Mouse (Mus musculus) erythroblast, embryonic 14.5 days (primary cell): Measurements from ENCODE around the gene Olfr1347. TPM values are rescaled to one million over a fixed set of nuclear protein-coding genes. Genes with fewer than 3 reads are reported as not detected.
"Not testable (repeated sequence)": the region's sequence is repeated elsewhere in the genome, so short reads cannot be mapped to it uniquely, and the experiment has no call there.

ENCODE experiments used
- H3K27me3 ChIP-seq: 2 replicates; pipeline ENCODE4 v1.6.1; 2012; ENCODE audit warnings: inconsistent platforms; ENCODE audit not compliant: control insufficient read depth
- H3K36me3 ChIP-seq: 2 replicates; pipeline ENCODE4 v1.6.1; 2012; ENCODE audit warnings: mild to moderate bottlenecking, inconsistent platforms; ENCODE audit not compliant: control insufficient read depth
- H3K4me1 ChIP-seq: 2 replicates; pipeline ENCODE4 v1.6.1; 2012; ENCODE audit warnings: inconsistent platforms; ENCODE audit not compliant: control insufficient read depth
- H3K4me3 ChIP-seq: replicated peaks from 2 replicates; pipeline ENCODE3; 2012; ENCODE audit warnings: moderate library complexity, mild to moderate bottlenecking, inconsistent platforms
- H3K9me3 ChIP-seq: 2 replicates; pipeline ENCODE4 v1.6.1; 2012; ENCODE audit warnings: low read length, inconsistent platforms, mixed read lengths; ENCODE audit not compliant: control insufficient read depth
- GATA1 ChIP-seq: IDR thresholded peaks from 2 replicates; pipeline ENCODE4 v1.6.1; 2012; ENCODE audit warnings: low read length, inconsistent platforms, mixed read lengths
- TAL1 ChIP-seq: IDR thresholded peaks from 3 replicates; pipeline ENCODE4 v1.6.1; 2012; ENCODE audit warnings: low read length, inconsistent platforms, mixed read lengths
- polyA plus RNA-seq: library from polyadenylated mRNA; stranded (reverse); fragments of >175 nt; gene quantifications from 2 replicates; pipeline ENCODE4 v1.2.3, GENCODE M21; 2012

Olfr1347 gene
- not detected in 2 replicates for polyA plus RNA-seq

DNA sequence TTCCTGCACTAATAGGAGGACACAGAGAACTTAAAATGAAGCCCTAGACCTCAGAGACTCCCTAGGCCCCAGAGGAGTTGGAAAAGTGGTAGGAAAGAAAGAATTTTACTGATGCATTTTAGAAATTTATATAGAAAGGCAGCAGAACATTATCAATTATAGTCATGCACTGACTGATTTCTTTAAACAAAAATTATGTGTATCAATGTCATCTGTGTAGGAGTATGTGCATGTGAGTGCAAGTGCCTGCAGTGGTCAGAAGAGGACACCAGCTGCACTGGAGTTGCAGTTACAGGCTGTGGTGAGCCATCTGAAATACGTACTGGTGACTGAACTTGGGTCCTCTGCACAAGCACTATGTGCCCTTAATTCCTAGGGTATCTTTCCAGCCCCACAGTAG lies at the start of gene Olfr1347:
TSS of gene Olfr1347 (minus strand) at position 101 of the 400 bp plus-strand sequence.
- H3K9me3 ChIP-seq = peaks cover 5% of the 10 kb centered on the region
- H3K4me3 ChIP-seq = no peak within 1 kb of the TSS
- H3K27me3 ChIP-seq = no peaks in the 10 kb centered on the region
- no peaks in the 10 kb centered on the region for H3K36me3 ChIP-seq
- no peaks in the 10 kb centered on the region for H3K4me1 ChIP-seq
- TF ChIP-seq GATA1 (no peak), TAL1 (no peak)

DNA sequence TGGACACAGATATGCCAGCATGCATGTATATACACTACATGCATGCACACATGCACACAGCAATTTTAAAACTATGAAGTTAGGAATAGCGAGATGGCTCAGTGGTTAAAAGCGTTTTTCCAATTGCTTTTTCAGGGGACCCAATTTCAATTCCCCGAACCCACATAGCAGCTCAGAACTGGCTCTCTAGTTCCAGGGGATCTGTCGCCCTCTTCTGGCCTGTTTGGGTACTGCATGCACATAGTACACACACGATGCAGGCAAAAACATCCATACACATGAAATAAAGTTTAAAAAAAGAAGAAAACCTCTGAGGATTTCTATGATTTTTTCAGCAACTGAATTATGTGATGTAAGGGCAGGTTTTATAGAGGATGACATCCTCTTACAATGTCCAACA lies 26.6 kb upstream of the Olfr1347 start:
- Histone ChIP-seq H3K4me3 (no peak overlapping the region), H3K36me3 (no peaks in the 10 kb centered on the region), H3K9me3 (peaks cover 19% of the 10 kb centered on the region), H3K27me3 (no peaks in the 10 kb centered on the region), H3K4me1 (no peaks in the 10 kb centered on the region)
- TF ChIP-seq GATA1 (no peak), TAL1 (no peak)

DNA sequence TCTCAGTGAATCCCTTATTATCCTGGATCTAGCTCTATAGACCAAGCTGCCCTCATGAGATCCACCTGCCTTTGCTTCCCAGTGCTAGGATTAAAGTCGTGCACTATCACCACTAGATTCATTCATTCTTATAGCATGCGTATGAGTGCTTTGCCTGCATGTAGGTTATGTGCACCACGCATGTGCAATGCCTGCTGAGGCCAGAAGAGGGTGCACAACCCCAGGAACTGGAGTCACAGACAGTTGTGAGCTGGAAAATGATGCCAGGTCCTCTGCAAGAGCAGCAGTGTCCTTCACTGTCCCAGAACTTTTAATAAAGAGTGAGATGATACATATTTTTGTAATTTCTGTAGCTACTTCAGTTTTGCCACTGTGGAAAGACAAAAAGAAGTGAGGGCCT lies 25.4 kb upstream of the Olfr1347 start:
- Histone ChIP-seq H3K4me3 (no peak overlapping the region), H3K36me3 (no peaks in the 10 kb centered on the region), H3K4me1 (no peaks in the 10 kb centered on the region), H3K27me3 (no peaks in the 10 kb centered on the region), H3K9me3 (peaks cover 18% of the 10 kb centered on the region)
- no peak for TF ChIP-seq GATA1
- no peak for TF ChIP-seq TAL1

DNA sequence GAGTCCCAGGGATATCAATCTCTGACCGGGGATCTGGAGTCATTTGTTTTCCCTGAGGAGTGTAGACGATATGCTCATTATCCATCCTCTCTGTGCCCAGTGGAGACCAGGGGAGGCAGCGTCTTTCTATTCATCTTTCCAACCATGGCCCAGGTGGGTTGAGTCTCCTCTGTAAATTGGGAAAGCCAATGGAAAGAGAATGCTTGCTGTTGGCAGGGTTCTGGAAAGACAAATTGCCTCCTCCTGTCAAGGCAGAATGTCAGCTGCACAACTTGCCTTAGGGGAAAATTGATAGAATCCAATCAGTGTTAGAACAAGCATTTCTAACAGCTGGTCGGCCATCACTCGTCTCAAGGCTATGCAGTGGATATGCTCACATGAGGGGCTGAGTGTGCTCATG lies 23.3 kb upstream of the Olfr1347 start, which contains the start of gene Olfr1349:
TSS of gene Olfr1349 (minus strand) at position 101 of the 400 bp plus-strand sequence.
- TF ChIP-seq GATA1 (no peak), TAL1 (no peak)
- H3K36me3 ChIP-seq = no peaks in the 10 kb centered on the region

DNA sequence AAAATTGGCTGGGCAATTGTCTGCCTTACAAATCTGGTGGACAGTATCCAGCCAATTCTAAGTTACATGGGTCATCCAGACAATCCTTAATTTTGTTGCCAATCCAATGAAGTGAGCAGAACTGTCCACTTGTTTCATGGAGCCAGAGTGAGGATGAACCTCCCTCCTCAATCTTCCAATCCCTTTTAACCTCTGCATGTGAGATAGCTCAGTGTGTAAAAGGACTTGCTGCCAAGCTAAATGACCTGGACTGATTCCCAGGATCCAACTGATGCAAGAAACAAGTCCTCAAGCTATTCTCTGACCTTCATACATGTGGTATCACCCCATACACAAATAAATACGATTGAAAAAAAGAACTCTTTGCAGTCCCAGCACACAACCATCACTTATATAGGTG lies 22.1 kb upstream of the Olfr1347 start:
- TF ChIP-seq GATA1 = no peak
- TF ChIP-seq TAL1 = no peak
- no peaks in the 10 kb centered on the region for H3K27me3 ChIP-seq

More for the DNA sequence above, 23.3 kb upstream of the Olfr1347 start, which contains the start of gene Olfr1349:
- Histone ChIP-seq H3K4me1 (no peaks in the 10 kb centered on the region), H3K27me3 (no peaks in the 10 kb centered on the region), H3K9me3 (peaks cover 22% of the 10 kb centered on the region), H3K4me3 (no peak within 1 kb of the TSS)

DNA sequence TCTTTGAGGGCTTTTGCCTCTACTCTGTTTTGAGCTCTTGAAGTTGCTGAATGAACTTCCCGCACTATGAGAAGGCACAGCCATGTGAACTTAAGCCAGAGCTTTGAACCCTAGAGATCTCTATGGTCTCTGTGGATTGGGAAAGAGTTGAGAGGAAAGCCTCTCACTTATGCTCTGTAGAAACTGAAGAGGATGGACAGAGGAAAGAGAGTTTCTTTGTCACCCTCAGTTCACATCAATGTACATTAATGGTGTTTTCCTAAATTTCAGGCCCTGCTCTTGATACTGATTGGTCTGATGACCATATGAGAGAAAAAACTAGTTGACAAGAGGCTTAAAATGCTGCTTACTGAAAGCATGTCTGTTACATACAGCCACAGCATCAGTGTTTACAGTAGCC lies 9.1 kb upstream of the Olfr1347 start, which contains the start of gene Olfr1348:
TSS of gene Olfr1348 (minus strand) at position 101 of the 400 bp plus-strand sequence.
- Histone ChIP-seq H3K36me3 (no peaks in the 10 kb centered on the region), H3K27me3 (no peaks in the 10 kb centered on the region), H3K9me3 (peaks cover 5% of the 10 kb centered on the region; the same call in 1 of the 2 replicates), H3K4me1 (no peaks in the 10 kb centered on the region), H3K4me3 (no peak within 1 kb of the TSS)
- TF ChIP-seq GATA1 (no peak), TAL1 (no peak)

More for the DNA sequence above, 22.1 kb upstream of the Olfr1347 start:
- Histone ChIP-seq H3K4me1 (no peaks in the 10 kb centered on the region), H3K4me3 (no peak overlapping the region), H3K36me3 (no peaks in the 10 kb centered on the region), H3K9me3 (peaks cover 19% of the 10 kb centered on the region)

DNA sequence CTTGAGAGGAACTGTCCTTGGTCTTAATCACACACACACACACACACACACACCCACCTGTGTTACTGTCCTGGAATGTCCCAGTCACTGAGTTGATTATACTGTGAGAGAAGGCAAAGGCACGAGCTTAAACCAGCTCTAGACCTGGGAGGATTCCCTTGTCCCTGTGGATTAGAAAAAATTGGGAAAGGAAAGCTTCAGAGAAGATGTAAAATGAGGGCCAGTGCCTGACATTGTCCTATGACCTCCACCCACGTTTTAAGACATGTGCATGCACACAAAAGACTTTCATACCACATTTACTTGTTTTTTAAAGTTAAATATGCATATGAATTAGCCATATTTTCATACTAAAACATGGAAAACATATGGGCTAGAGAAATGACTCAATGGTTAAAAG lies 12.7 kb downstream of the Olfr1347 start, which contains the start of gene Olfr5:
TSS of gene Olfr5 (minus strand) at position 101 of the 400 bp plus-strand sequence.
- Histone ChIP-seq H3K36me3 (no peaks in the 10 kb centered on the region), H3K4me1 (no peaks in the 10 kb centered on the region), H3K9me3 (peaks cover 9% of the 10 kb centered on the region), H3K4me3 (no peak within 1 kb of the TSS), H3K27me3 (no peaks in the 10 kb centered on the region)
- TF ChIP-seq TAL1 (no peak), GATA1 (no peak)

DNA sequence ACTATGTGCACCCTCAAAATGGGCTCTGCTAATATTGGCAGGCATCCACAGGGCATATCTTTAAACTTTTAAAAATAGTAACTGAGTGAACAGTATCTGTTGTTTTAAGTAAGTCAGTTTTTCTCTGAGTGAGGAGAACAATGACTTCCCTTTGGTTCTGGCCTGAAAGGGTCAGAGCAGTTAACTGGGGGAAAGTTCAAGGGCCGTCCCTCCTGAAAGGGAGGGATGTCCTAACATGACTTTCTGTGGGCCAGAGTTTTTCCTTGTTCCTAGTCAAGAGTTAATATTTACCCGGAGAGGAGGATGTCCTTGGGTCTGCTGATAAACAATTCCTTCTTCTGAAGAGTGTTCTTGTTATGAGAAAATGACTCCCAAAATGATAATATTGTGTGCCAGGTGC lies 21.9 kb downstream of the Olfr1347 start:
- H3K4me3 ChIP-seq, H3K4me1 ChIP-seq, H3K36me3 ChIP-seq, H3K27me3 ChIP-seq, H3K9me3 ChIP-seq: not testable (repeated sequence)

DNA sequence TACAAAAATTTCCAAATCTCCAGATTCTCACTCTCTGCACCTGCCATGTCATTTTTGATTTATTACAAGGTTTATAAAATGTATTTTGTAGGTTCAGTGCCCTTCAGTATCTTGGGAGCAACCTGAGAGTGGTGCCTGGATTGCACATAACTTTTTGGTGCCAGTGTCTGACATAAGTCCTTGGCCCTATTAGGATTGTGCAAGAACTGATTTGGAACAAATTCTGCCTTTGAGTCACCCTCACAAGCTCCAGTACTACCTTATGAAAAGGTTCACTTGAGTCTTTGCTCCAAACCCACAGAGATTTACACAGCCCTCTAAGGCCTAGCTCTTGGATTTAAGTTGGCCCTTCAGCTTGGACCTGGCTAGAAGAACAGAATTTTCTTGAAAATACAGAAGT lies 32.6 kb downstream of the Olfr1347 start, which contains the start of gene Olfr1346:
TSS of gene Olfr1346 (plus strand) at position 151 of the 400 bp plus-strand sequence.
- H3K27me3 ChIP-seq = no peaks in the 10 kb centered on the region
- no peaks in the 10 kb centered on the region for H3K9me3 ChIP-seq
- H3K4me3 ChIP-seq = no peak within 1 kb of the TSS
- H3K36me3 ChIP-seq = no peaks in the 10 kb centered on the region
- TF ChIP-seq TAL1 (no peak), GATA1 (no peak)
- H3K4me1 ChIP-seq = no peaks in the 10 kb centered on the region

DNA sequence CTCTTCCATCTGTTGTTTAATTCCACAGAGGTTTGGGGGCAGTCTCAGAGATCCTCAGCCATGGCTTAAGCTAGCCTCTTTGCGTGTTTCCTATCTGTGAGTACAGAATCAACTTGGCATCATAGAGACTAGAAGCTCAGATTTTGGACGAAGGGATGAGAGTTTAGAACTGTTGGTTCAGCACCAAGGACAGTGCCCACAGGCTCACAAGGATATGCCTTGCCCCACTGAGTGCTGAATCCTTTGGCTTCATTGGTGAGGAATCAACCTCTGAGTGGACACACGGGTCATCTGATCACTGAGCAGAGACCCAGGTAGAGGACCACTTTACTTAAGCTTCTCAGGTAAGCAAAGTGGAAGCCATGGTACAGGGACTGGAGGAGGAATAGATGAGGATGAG lies 43.2 kb downstream of the Olfr1347 start:
- no peaks in the 10 kb centered on the region for H3K36me3 ChIP-seq
- peaks cover 7% of the 10 kb centered on the region for H3K9me3 ChIP-seq
- no peak overlapping the region for H3K4me3 ChIP-seq
- no peaks in the 10 kb centered on the region for H3K4me1 ChIP-seq
- no peaks in the 10 kb centered on the region for H3K27me3 ChIP-seq
- TF ChIP-seq TAL1 (no peak), GATA1 (no peak)
